Mouse (Mus musculus) intestine, postnatal 0 days (tissue): Measurements from ENCODE around the gene Zfp668. TPM values are rescaled to one million over a fixed set of nuclear protein-coding genes. Genes with fewer than 3 reads are reported as not detected.

ENCODE experiments used
- ATAC-seq: fragments of 200-750 bp; cut with Nextera tagmentation; 2 replicates; pipeline ENCODE4 v1.8.0; 2017; ENCODE audit warnings: mild to moderate bottlenecking, moderate TSS enrichment, moderate library complexity
- H3K27ac ChIP-seq: fragments of 300-500 bp; sonication (generic); 2 replicates; pipeline ENCODE4 v1.5.1; 2014; ENCODE audit warnings: mild to moderate bottlenecking, low read depth, low read length, moderate library complexity
- H3K27me3 ChIP-seq: fragments of 300-500 bp; sonication (generic); replicated peaks from 2 replicates; pipeline ENCODE4 v1.6.1; 2014; ENCODE audit warnings: low read length, mixed read lengths; ENCODE audit not compliant: control insufficient read depth, insufficient read depth
- H3K36me3 ChIP-seq: fragments of 300-500 bp; sonication (generic); 2 replicates; pipeline ENCODE4 v1.6.1; 2014; ENCODE audit warnings: mild to moderate bottlenecking, moderate library complexity; ENCODE audit not compliant: control insufficient read depth, insufficient read depth
- H3K4me1 ChIP-seq: fragments of 300-500 bp; sonication (generic); replicated peaks from 2 replicates; pipeline ENCODE4 v1.6.1; 2014; ENCODE audit warnings: antibody characterized with exemption, low read length, mixed read lengths; ENCODE audit not compliant: control insufficient read depth, insufficient read depth
- H3K4me2 ChIP-seq: fragments of 300-500 bp; sonication (generic); replicated peaks from 2 replicates; pipeline ENCODE4 v1.6.1; 2014; ENCODE audit warnings: low read depth, mild to moderate bottlenecking, moderate library complexity
- H3K4me3 ChIP-seq: fragments of 300-500 bp; sonication (generic); 2 replicates; pipeline ENCODE4 v1.5.1; 2014; ENCODE audit warnings: low read depth, low read length
- H3K9ac ChIP-seq: fragments of 300-500 bp; sonication (generic); 2 replicates; pipeline ENCODE4 v1.6.1; 2014; ENCODE audit warnings: mild to moderate bottlenecking, low read depth, low read length
- H3K9me3 ChIP-seq: fragments of 300-500 bp; sonication (generic); 2 replicates; pipeline ENCODE4 v1.6.1; 2016; ENCODE audit warnings: mixed run types; ENCODE audit not compliant: control insufficient read depth
- CTCF ChIP-seq: sonication (generic); IDR thresholded peaks from 2 replicates; pipeline ENCODE4 v1.5.1; 2016; ENCODE audit warnings: low read depth, mild to moderate bottlenecking, control low read depth, antibody characterized with exemption, moderate library complexity
- WGBS: fragments of 180-500 bp; shearing (Covaris S2); extraction: QIAGEN DNeasy Blood & Tissue Kit; methylation state at CpG from one replicate; pipeline ENCODE4 v1.1.7; 2014; 5-methylcytosine and 5-hydroxymethylcytosine counted together
- polyA plus RNA-seq: library from polyadenylated mRNA; unstranded; fragments of >200 nt; fragmentation: Nextera tagmentation; extraction: Ambion mirVana; gene quantifications from 2 replicates; pipeline ENCODE4 v1.2.1, GENCODE M21; 2015

Gene Zfp668
- polyA plus RNA-seq, 1 experiment from 2014 or later, result 5.4 TPM

- Histone ChIP-seq H3K4me1 (peaks cover 7% of the 10 kb centered on the region; the same call in 1 of the 2 replicates), H3K4me2 (peak within 1 kb of the TSS; percentile 91), H3K27me3 (no peaks in the 10 kb centered on the region), H3K9me3 (no peaks in the 10 kb centered on the region), H3K27ac (peak within 1 kb of the TSS; percentile 92), H3K9ac (peak within 1 kb of the TSS; percentile 89), H3K36me3 (peaks cover 28% of the 10 kb centered on the region), H3K4me3 (peak within 1 kb of the TSS; percentile 98)
- WGBS, result under 1% methylated on average over 41 of the region's 41 CpGs
- TF ChIP-seq CTCF, result no peak
- ATAC-seq, result peak; percentile 87
Observed at GRCm38 (mm10) chr7:127876041-127876466, 574 bp downstream of the Zfp668 start, which contains the start of gene Zfp646. Gene Zfp646 (plus strand): TSS chr7:127876221.

GRCm38 (mm10) chr7:127875627-127876001 lies 1.0 kb downstream of the Zfp668 start:
- Histone ChIP-seq H3K4me3 (peak overlapping the region; percentile 98), H3K4me2 (peak overlapping the region; percentile 91), H3K9ac (peak overlapping the region; percentile 89), H3K27me3 (no peaks in the 10 kb centered on the region), H3K36me3 (peaks cover 28% of the 10 kb centered on the region), H3K4me1 (peaks cover 7% of the 10 kb centered on the region; the same call in 1 of the 2 replicates), H3K27ac (peak overlapping the region; percentile 92), H3K9me3 (no peaks in the 10 kb centered on the region)
- peak; percentile 81 for ATAC-seq
- WGBS, result under 1% methylated on average over 26 of the region's 43 CpGs
- 0 out of 2 replicates have a peak, but pooled peaks have one; percentile 1 for TF ChIP-seq CTCF

GRCm38 (mm10) chr7:127874812-127875626 lies 1.6 kb downstream of the Zfp668 start:
- no peak for ATAC-seq
- H3K4me2 ChIP-seq, result peak overlapping the region; percentile 91
- H3K4me1 ChIP-seq, result peaks cover 7% of the 10 kb centered on the region; the same call in 1 of the 2 replicates
- H3K36me3 ChIP-seq, result peaks cover 24% of the 10 kb centered on the region
- peak overlapping the region; percentile 92 for H3K27ac ChIP-seq
- no peak for TF ChIP-seq CTCF
- H3K9me3 ChIP-seq, result no peaks in the 10 kb centered on the region
- WGBS, result 4% methylated on average over 20 of the region's 20 CpGs
- H3K9ac ChIP-seq, result peak overlapping the region; percentile 89
- peak overlapping the region; percentile 98 for H3K4me3 ChIP-seq
- H3K27me3 ChIP-seq, result no peaks in the 10 kb centered on the region

- ATAC-seq, result no peak
- Histone ChIP-seq H3K36me3 (peaks cover 31% of the 10 kb centered on the region), H3K27me3 (no peaks in the 10 kb centered on the region), H3K9me3 (no peaks in the 10 kb centered on the region), H3K4me3 (no peak overlapping the region), H3K4me1 (peaks cover 7% of the 10 kb centered on the region; the same call in 1 of the 2 replicates), H3K9ac (no peak overlapping the region), H3K27ac (no peak overlapping the region), H3K4me2 (no peak overlapping the region)
- 78% methylated on average over 5 of the region's 5 CpGs for WGBS
- peak; percentile 64 for TF ChIP-seq CTCF
Observed at GRCm38 (mm10) chr7:127870136-127870821, 6.3 kb downstream of the Zfp668 start.

- Histone ChIP-seq H3K27ac (0 out of 2 replicates have a peak overlapping the region, but pooled peaks have one; percentile 21), H3K4me3 (no peak overlapping the region), H3K27me3 (no peaks in the 10 kb centered on the region), H3K9me3 (no peaks in the 10 kb centered on the region), H3K9ac (no peak overlapping the region), H3K36me3 (peaks cover 35% of the 10 kb centered on the region), H3K4me1 (peaks cover 3% of the 10 kb centered on the region; the same call in 1 of the 2 replicates), H3K4me2 (no peak overlapping the region)
- WGBS, result 63% methylated on average over 3 of the region's 3 CpGs
- TF ChIP-seq CTCF, result no peak
- no peak for ATAC-seq
Observed at GRCm38 (mm10) chr7:127869149-127869810, 7.3 kb downstream of the Zfp668 start.
